ENCODE assay signal across 14 mouse cellular contexts in the genomic region with DNA sequence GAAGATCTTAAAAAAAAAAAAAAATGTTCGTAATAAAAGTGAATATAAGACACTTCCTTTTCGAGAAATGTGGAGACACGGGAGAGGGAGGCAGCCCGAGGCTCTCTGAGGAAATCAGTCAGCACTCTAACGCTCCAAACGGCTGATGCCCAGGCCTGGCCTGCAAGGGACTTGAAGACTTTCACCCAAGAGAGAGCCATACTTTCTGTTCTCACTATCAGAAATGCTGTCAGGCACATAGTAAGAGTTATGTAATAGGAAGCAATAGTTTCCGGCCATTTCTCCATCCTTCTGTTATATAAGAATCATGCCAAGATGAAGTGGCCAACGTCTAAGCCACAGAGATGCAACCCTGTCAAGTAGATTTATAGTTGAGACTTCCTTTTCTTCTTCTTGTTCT.
"Had no signal": no experiment of that assay in that cellular context is flagged by ENCODE, and none has a peak within 500 bp of the region (broad histone marks: within the 10 kb centered on the region; RNA-seq: fewer than 3 reads in every experiment).

No protein-coding gene starts in this region.

- H3K36me3 ChIP-seq: kidney, embryonic 15.5 days; liver, embryonic 15.5 days; midbrain, embryonic 13.5 days had no signal

- ATAC-seq: intestine, embryonic 16.5 days; midbrain, embryonic 13.5 days had no signal

- H3K27ac ChIP-seq: kidney, embryonic 15.5 days; liver, embryonic 15.5 days; midbrain, embryonic 13.5 days had no signal

- H3K9ac ChIP-seq: kidney, embryonic 15.5 days; liver, embryonic 15.5 days; lung, embryonic 14.5 days; midbrain, embryonic 13.5 days had no signal

- H3K9me3 ChIP-seq: kidney, embryonic 15.5 days; liver, embryonic 15.5 days; midbrain, embryonic 13.5 days had no signal

- H3K4me1 ChIP-seq: kidney, embryonic 15.5 days; midbrain, embryonic 13.5 days had no signal

- H3K4me3 ChIP-seq: kidney, embryonic 15.5 days; liver, embryonic 15.5 days; midbrain, embryonic 13.5 days; myocyte had no signal

- DNase-seq: kidney, adult 2 months; kidney, postnatal 14 days; layer of hippocampus, postnatal 36 days; lung, embryonic 14.5 days; retina, postnatal 1 day; right cerebral cortex, postnatal 4 days; spleen, adult 18-20 months; thymus, adult 18-20 months; thymus, postnatal 14 days had no signal

- H3K27me3 ChIP-seq: kidney, embryonic 15.5 days; liver, embryonic 15.5 days; midbrain, embryonic 13.5 days had no signal

- H3K4me2 ChIP-seq: kidney, embryonic 15.5 days; liver, embryonic 15.5 days; lung, embryonic 14.5 days; midbrain, embryonic 13.5 days had no signal
